ENCODE assay signal across 22 mouse cellular contexts in genomic region chr12:84402923-84403322, GRCm38 (mm10). TPM values are rescaled to one million over a fixed set of nuclear protein-coding genes. Genes with fewer than 3 reads are reported as not detected.
DNase-seq lines count a peak whose midpoint lies in the region; ATAC-seq lines count a peak whose summit lies in the region.
"Had no signal": no experiment of that assay in that cellular context is flagged by ENCODE, and none has a peak within 500 bp of the region (broad histone marks: within the 10 kb centered on the region; RNA-seq: fewer than 3 reads in every experiment).

No protein-coding gene starts in this region.

- H3K27ac ChIP-seq in liver, embryonic 13.5 days = peak overlapping the region; percentile 70
- H3K27ac ChIP-seq: embryonic facial prominence, embryonic 12.5 days; heart, embryonic 15.5 days; hindbrain, embryonic 14.5 days; macrophage; neural tube, embryonic 15.5 days had no signal

- no peaks in the 10 kb centered on the region for H3K36me3 ChIP-seq in liver, embryonic 13.5 days
- H3K36me3 ChIP-seq: embryonic facial prominence, embryonic 12.5 days; heart, embryonic 15.5 days; neural tube, embryonic 15.5 days had no signal

- no peaks in the 10 kb centered on the region for H3K27me3 ChIP-seq in liver, embryonic 13.5 days
- H3K27me3 ChIP-seq: embryonic facial prominence, embryonic 12.5 days; heart, embryonic 15.5 days; neural tube, embryonic 15.5 days; Patski had no signal

- 0 out of 2 replicates have a peak, but pooled peaks have one; percentile 9 for ATAC-seq in liver, embryonic 13.5 days (ENCODE audit: low read depth)
- ATAC-seq: activated CD4-positive, CD25-positive, alpha-beta regulatory T cell, adult 4 months; forebrain, embryonic 16.5 days; Patski had no signal

- WGBS in liver, embryonic 13.5 days (ENCODE audit: insufficient replicate concordance) = 61% methylated on average over 9 of the region's 9 CpGs

- no peaks in the 10 kb centered on the region for H3K9me3 ChIP-seq in liver, embryonic 13.5 days (replicated peaks)
- H3K9me3 ChIP-seq: embryonic facial prominence, embryonic 12.5 days; heart, embryonic 15.5 days; neural tube, embryonic 15.5 days had no signal

- H3K4me3 ChIP-seq in liver, embryonic 13.5 days (replicated peaks) = no peak overlapping the region
- H3K4me3 ChIP-seq: embryonic facial prominence, embryonic 12.5 days; heart, embryonic 15.5 days; neural tube, embryonic 15.5 days had no signal

- H3K4me2 ChIP-seq in liver, embryonic 13.5 days = no peak overlapping the region
- H3K4me2 ChIP-seq: embryonic facial prominence, embryonic 12.5 days; heart, embryonic 15.5 days; hindbrain, embryonic 14.5 days; midbrain, embryonic 11.5 days; neural tube, embryonic 15.5 days had no signal

- DNase-seq in liver, embryonic 13.5 days = no peak
- DNase-seq in liver = no peak
- peak; percentile 46 to 65 for DNase-seq in kidney, adult 8-10 months
- DNase-seq in kidney, postnatal 36 days = peak; percentile 56 to 59
- no peak for DNase-seq in urinary bladder, adult 18-20 months (ENCODE audit: low spot score in 2 of 2)
- no peak for DNase-seq in layer of hippocampus, adult 9-11 months
- no peak for DNase-seq in cerebellum, postnatal 25 days
- DNase-seq: adrenal gland, postnatal 36 days; cerebellum, adult 2 months; heart, adult 18-20 months; left cerebral cortex, postnatal 4 days; lung, adult 18-20 months; thymus, postnatal 4 days had no signal

- no peak overlapping the region for H3K9ac ChIP-seq in liver, embryonic 13.5 days
- H3K9ac ChIP-seq: embryonic facial prominence, embryonic 12.5 days; heart, embryonic 15.5 days; hindbrain, embryonic 14.5 days; neural tube, embryonic 15.5 days had no signal

- H3K4me1 ChIP-seq in liver, embryonic 13.5 days (replicated peaks) = peaks cover 27% of the 10 kb centered on the region

RNA-seq across cellular contexts. Expression of gene Entpd5, which starts 5.9 kb away (rescaled TPM):
- polyA plus RNA-seq in liver, embryonic 13.5 days (2015; fragmentation: Nextera tagmentation; extraction: Ambion mirVana) = 11.5 and 14.1 TPM in 2 replicates

RNA-seq across cellular contexts. Expression of gene Bbof1, which starts 5.9 kb away (rescaled TPM):
- polyA plus RNA-seq in liver, embryonic 13.5 days (2015; fragmentation: Nextera tagmentation; extraction: Ambion mirVana) = 0.24 and 0.75 TPM in 2 replicates

RNA-seq across cellular contexts. Expression of gene Rnf113a2, which starts 14.1 kb away (rescaled TPM):
- polyA plus RNA-seq in liver, embryonic 13.5 days (2015; fragmentation: Nextera tagmentation; extraction: Ambion mirVana) = 15.8 and 20.2 TPM in 2 replicates

RNA-seq across cellular contexts. Expression of gene Fam161b, which starts 41.3 kb away (rescaled TPM):
- polyA plus RNA-seq in liver, embryonic 13.5 days (2015; fragmentation: Nextera tagmentation; extraction: Ambion mirVana) = 1.4 and 1.5 TPM in 2 replicates

RNA-seq across cellular contexts. Expression of gene Coq6, which starts 41.5 kb away (rescaled TPM):
- 29.4 and 29.6 TPM in 2 replicates for polyA plus RNA-seq in liver, embryonic 13.5 days (2015; fragmentation: Nextera tagmentation; extraction: Ambion mirVana)

Comparison
In these comparisons a context has a peak if more than half of its experiments do, and no peak if none do; other contexts are left out.
1. DNase-seq: peak in kidney, adult 8-10 months (2 of 2) and kidney, postnatal 36 days (2 of 2); none in liver, embryonic 13.5 days (single experiment), liver (single experiment), urinary bladder, adult 18-20 months (0 of 2), layer of hippocampus, adult 9-11 months (single experiment) and cerebellum, postnatal 25 days (0 of 2).